Mouse (Mus musculus) neural tube, embryonic 11.5 days (tissue): ENCODE measurements around the gene Mapkapk5. TPM values are rescaled to one million over a fixed set of nuclear protein-coding genes. Genes with fewer than 3 reads are reported as not detected.
A peak's percentile ranks its signal among the peaks of the same experiment; 100 is the strongest.

ENCODE experiments used
- ATAC-seq: fragments of 200-750 bp; cut with Nextera tagmentation; 2 replicates; pipeline ENCODE4 v1.8.0; 2017; ENCODE audit warnings: moderate number of reproducible peaks, mild to moderate bottlenecking, moderate TSS enrichment, moderate library complexity; ENCODE audit not compliant: insufficient read depth, low FRiP score, low TSS enrichment
- DNase-seq: peaks from one replicate; pipeline ENCODE4 v3.0.0-alpha.2; 2015; ENCODE audit warnings: low spot score
- H3K27ac ChIP-seq: fragments of 300-500 bp; sonication (generic); 2 replicates; pipeline ENCODE4 v1.5.1; 2014; ENCODE audit warnings: low read depth, mild to moderate bottlenecking, low read length
- H3K27me3 ChIP-seq: fragments of 300-500 bp; sonication (generic); 2 replicates; pipeline ENCODE4 v1.6.1; 2014; ENCODE audit warnings: mild to moderate bottlenecking, low read length, mixed read lengths; ENCODE audit not compliant: control insufficient read depth, insufficient read depth
- H3K36me3 ChIP-seq: fragments of 300-500 bp; sonication (generic); 2 replicates; pipeline ENCODE4 v1.6.1; 2014; ENCODE audit warnings: mild to moderate bottlenecking, low read length, moderate library complexity, mixed read lengths; ENCODE audit not compliant: control insufficient read depth, insufficient read depth
- H3K4me1 ChIP-seq: fragments of 300-500 bp; sonication (generic); 2 replicates; pipeline ENCODE4 v1.6.1; 2014; ENCODE audit warnings: low read length, mixed read lengths; ENCODE audit not compliant: control insufficient read depth, insufficient read depth
- H3K4me2 ChIP-seq: fragments of 300-500 bp; sonication (generic); 2 replicates; pipeline ENCODE4 v1.6.1; 2014; ENCODE audit warnings: low read depth, mild to moderate bottlenecking, moderate library complexity
- H3K4me3 ChIP-seq: fragments of 300-500 bp; sonication (generic); 2 replicates; pipeline ENCODE4 v1.5.1; 2014; ENCODE audit warnings: low read depth, low read length
- H3K9ac ChIP-seq: fragments of 300-500 bp; sonication (generic); 2 replicates; pipeline ENCODE4 v1.6.1; 2014; ENCODE audit warnings: mild to moderate bottlenecking, low read length
- H3K9me3 ChIP-seq: fragments of 300-500 bp; sonication (generic); 2 replicates; pipeline ENCODE4 v1.6.1; 2016; ENCODE audit warnings: low read length; ENCODE audit not compliant: control insufficient read depth
- WGBS: fragments of 180-500 bp; shearing (Covaris S2); extraction: QIAGEN DNeasy Blood & Tissue Kit; methylation state at CpG from one replicate; pipeline ENCODE4 v1.1.7; 2014; 5-methylcytosine and 5-hydroxymethylcytosine counted together
- polyA plus RNA-seq: library from polyadenylated mRNA; unstranded; fragments of >200 nt; fragmentation: Nextera tagmentation; extraction: Ambion mirVana; gene quantifications from 2 replicates; pipeline ENCODE4 v1.2.1, GENCODE M21; 2014

Mapkapk5 gene
- polyA plus RNA-seq, 1 experiment from 2014 or later, result 65.3 TPM

- H3K27me3 ChIP-seq, result no peaks in the 10 kb centered on the region
- H3K27ac ChIP-seq, result no peak overlapping the region
- no peak overlapping the region for H3K9ac ChIP-seq
- H3K9me3 ChIP-seq, result no peaks in the 10 kb centered on the region
- no peak overlapping the region for H3K4me2 ChIP-seq
- ATAC-seq (no peak), DNase-seq (no peak)
- no peaks in the 10 kb centered on the region for H3K4me1 ChIP-seq
- no peaks in the 10 kb centered on the region for H3K36me3 ChIP-seq
- no peak overlapping the region for H3K4me3 ChIP-seq
- 71% methylated on average over 6 of the region's 6 CpGs for WGBS
Observed at GRCm38 (mm10) chr5:121586400-121587039, 40.8 kb upstream of the Mapkapk5 start.

GRCm38 (mm10) chr5:121585699-121586098 is 40.0 kb upstream of the Mapkapk5 start:
- DNase-seq, result no peak
- 88% methylated on average over 5 of the region's 5 CpGs for WGBS

GRCm38 (mm10) chr5:121585005-121585404 is 39.3 kb upstream of the Mapkapk5 start:
- Histone ChIP-seq H3K9me3 (no peaks in the 10 kb centered on the region), H3K9ac (no peak overlapping the region), H3K4me2 (no peak overlapping the region), H3K27ac (no peak overlapping the region), H3K4me1 (no peaks in the 10 kb centered on the region), H3K4me3 (no peak overlapping the region), H3K27me3 (no peaks in the 10 kb centered on the region), H3K36me3 (no peaks in the 10 kb centered on the region)
- 93% methylated on average over 10 of the region's 10 CpGs for WGBS
- ATAC-seq, result no peak
- no peak for DNase-seq

More at GRCm38 (mm10) chr5:121585699-121586098, 40.0 kb upstream of the Mapkapk5 start:
- H3K9ac ChIP-seq, result no peak overlapping the region
- H3K4me2 ChIP-seq, result no peak overlapping the region
- H3K27me3 ChIP-seq, result no peaks in the 10 kb centered on the region
- H3K36me3 ChIP-seq, result no peaks in the 10 kb centered on the region
- H3K4me1 ChIP-seq, result no peaks in the 10 kb centered on the region
- ATAC-seq, result no peak
- no peak overlapping the region for H3K27ac ChIP-seq
- H3K9me3 ChIP-seq, result no peaks in the 10 kb centered on the region
- H3K4me3 ChIP-seq, result no peak overlapping the region

- H3K4me1 ChIP-seq, result no peaks in the 10 kb centered on the region
- H3K9me3 ChIP-seq, result no peaks in the 10 kb centered on the region
- DNase-seq, result peak; percentile 27
- H3K36me3 ChIP-seq, result no peaks in the 10 kb centered on the region; the same call in 1 of the 2 replicates
- no peak overlapping the region for H3K4me3 ChIP-seq
- H3K27ac ChIP-seq, result no peak overlapping the region
- no peak for ATAC-seq
- no peak overlapping the region for H3K9ac ChIP-seq
- H3K4me2 ChIP-seq, result no peak overlapping the region
- WGBS, result 63% methylated on average over 12 of the region's 12 CpGs
- no peaks in the 10 kb centered on the region for H3K27me3 ChIP-seq
Observed at GRCm38 (mm10) chr5:121583765-121584501, 38.2 kb upstream of the Mapkapk5 start.

GRCm38 (mm10) chr5:121581945-121582344 is 36.2 kb upstream of the Mapkapk5 start:
- WGBS, result 91% methylated on average over 8 of the region's 8 CpGs
- H3K27me3 ChIP-seq, result no peaks in the 10 kb centered on the region

GRCm38 (mm10) chr5:121576927-121577488 is 31.3 kb upstream of the Mapkapk5 start:
- WGBS, result 89% methylated on average over 11 of the region's 11 CpGs
- ATAC-seq (no peak), DNase-seq (no peak)
- Histone ChIP-seq H3K27me3 (no peaks in the 10 kb centered on the region), H3K27ac (no peak overlapping the region), H3K9ac (no peak overlapping the region), H3K9me3 (no peaks in the 10 kb centered on the region), H3K4me3 (no peak overlapping the region), H3K4me1 (no peaks in the 10 kb centered on the region), H3K4me2 (no peak overlapping the region), H3K36me3 (no peaks in the 10 kb centered on the region; the same call in 1 of the 2 replicates)

More at GRCm38 (mm10) chr5:121581945-121582344, 36.2 kb upstream of the Mapkapk5 start:
- no peak overlapping the region for H3K4me3 ChIP-seq
- H3K9me3 ChIP-seq, result no peaks in the 10 kb centered on the region
- H3K4me2 ChIP-seq, result no peak overlapping the region
- DNase-seq, result no peak
- no peak overlapping the region for H3K27ac ChIP-seq
- H3K4me1 ChIP-seq, result no peaks in the 10 kb centered on the region
- H3K36me3 ChIP-seq, result no peaks in the 10 kb centered on the region; the same call in 1 of the 2 replicates
- ATAC-seq, result no peak
- H3K9ac ChIP-seq, result no peak overlapping the region

GRCm38 (mm10) chr5:121575867-121576266 is 30.2 kb upstream of the Mapkapk5 start:
- no peak overlapping the region for H3K27ac ChIP-seq
- WGBS, result 92% methylated on average over 11 of the region's 11 CpGs
- H3K36me3 ChIP-seq, result no peaks in the 10 kb centered on the region; the same call in 1 of the 2 replicates
- H3K4me1 ChIP-seq, result no peaks in the 10 kb centered on the region
- no peak overlapping the region for H3K9ac ChIP-seq
- ATAC-seq (no peak), DNase-seq (no peak)
- H3K4me2 ChIP-seq, result no peak overlapping the region
- no peaks in the 10 kb centered on the region for H3K9me3 ChIP-seq
- no peak overlapping the region for H3K4me3 ChIP-seq
- H3K27me3 ChIP-seq, result no peaks in the 10 kb centered on the region

GRCm38 (mm10) chr5:121574145-121574544 is 28.4 kb upstream of the Mapkapk5 start:
- DNase-seq (no peak), ATAC-seq (no peak)
- H3K9me3 ChIP-seq, result no peaks in the 10 kb centered on the region
- no peaks in the 10 kb centered on the region for H3K27me3 ChIP-seq
- H3K9ac ChIP-seq, result no peak overlapping the region
- no peaks in the 10 kb centered on the region for H3K4me1 ChIP-seq
- WGBS, result 90% methylated on average over 13 of the region's 13 CpGs
- H3K36me3 ChIP-seq, result no peaks in the 10 kb centered on the region; the same call in 1 of the 2 replicates
- no peak overlapping the region for H3K27ac ChIP-seq
- H3K4me2 ChIP-seq, result no peak overlapping the region
- H3K4me3 ChIP-seq, result no peak overlapping the region
